Mouse (Mus musculus): ENCODE data around the gene Asb5. TPM values are rescaled to one million over a fixed set of nuclear protein-coding genes. Genes with fewer than 3 reads are reported as not detected.

Asb5 gene
- 0.12 and 0.18 TPM in 2 replicates for polyA plus RNA-seq (2012; rRNA removed)
- polyA plus RNA-seq (2014; fragmentation: Nextera tagmentation; extraction: Ambion mirVana) = 1.2 and 1.3 TPM in 2 replicates

GRCm38 (mm10) chr8:54529382-54530296, at the start of gene Asb5, which contains the start of gene Spcs3:
Gene Asb5, plus strand, starts transcription at chr8:54529580.
Gene Spcs3, minus strand, starts transcription at chr8:54529998.
- WGBS (ENCODE audit: insufficient replicate concordance) = under 1% methylated on average over 88 of the region's 89 CpGs
- no peaks in the 10 kb centered on the region for H3K36me3 ChIP-seq (replicated peaks; ENCODE audit: control insufficient read depth, insufficient read depth, low read depth)
- peak within 1 kb of the TSS; percentile 93 for H3K4me2 ChIP-seq (ENCODE audit: low read depth)
- no peaks in the 10 kb centered on the region for H3K27me3 ChIP-seq (ENCODE audit: control insufficient read depth, insufficient read depth, low read length)
- H3K4me1 ChIP-seq (replicated peaks; ENCODE audit: control insufficient read depth in 2 of 2, insufficient read depth in 2 of 2, low read length in 1 of 2) = peaks cover 8 to 19% of the 10 kb centered on the region in 2 experiments
- H3K27ac ChIP-seq = peak within 1 kb of the TSS; percentile 42
- DNase-seq (ENCODE audit: low read depth in 3 of 3, low spot score in 3 of 3) (peak; percentile 87 to 89 (median 88)), ATAC-seq (ENCODE audit: insufficient read depth) (peak; percentile 94)
- TF ChIP-seq EP300 (IDR thresholded peaks at IDR 0.05; ENCODE audit: low read depth) = no peak
- H3K9ac ChIP-seq (replicated peaks) = peak within 1 kb of the TSS; percentile 91
- H3K9me3 ChIP-seq (ENCODE audit: control insufficient read depth, low read length) = no peaks in the 10 kb centered on the region
- H3K4me3 ChIP-seq (ENCODE audit: insufficient read depth in 1 of 2, low read depth in 2 of 2, low read length in 2 of 2) = peak within 1 kb of the TSS; percentile 94 to 95

GRCm38 (mm10) chr8:54486555-54487273, 42.7 kb upstream of the Asb5 start:
- TF ChIP-seq EP300 (IDR thresholded peaks at IDR 0.05; ENCODE audit: low read depth) = no peak
- no peak for TF ChIP-seq CTCF (IDR thresholded peaks at IDR 0.05; ENCODE audit: low read depth)
- no peaks in the 10 kb centered on the region for H3K9me3 ChIP-seq (ENCODE audit: control insufficient read depth, low read length)
- no peaks in the 10 kb centered on the region for H3K27me3 ChIP-seq (ENCODE audit: control insufficient read depth, insufficient read depth, low read length)
- no peaks in the 10 kb centered on the region for H3K4me1 ChIP-seq (replicated peaks; ENCODE audit: control insufficient read depth in 2 of 2, insufficient read depth in 2 of 2, low read length in 1 of 2)
- no peak overlapping the region for H3K4me3 ChIP-seq (ENCODE audit: insufficient read depth in 1 of 2, low read depth in 2 of 2, low read length in 2 of 2)
- ATAC-seq (ENCODE audit: insufficient read depth) (no peak), DNase-seq (ENCODE audit: low read depth in 3 of 3, low spot score in 3 of 3) (no peak)
- WGBS (ENCODE audit: insufficient replicate concordance) = 12% methylated on average over 19 of the region's 19 CpGs
- peak overlapping the region; percentile 15; the same call in 1 of the 2 replicates for H3K4me2 ChIP-seq (ENCODE audit: low read depth)
- no peaks in the 10 kb centered on the region for H3K36me3 ChIP-seq (replicated peaks; ENCODE audit: control insufficient read depth, insufficient read depth, low read depth)
- no peak overlapping the region for H3K27ac ChIP-seq
- H3K9ac ChIP-seq (replicated peaks) = no peak overlapping the region

GRCm38 (mm10) chr8:54488437-54488836, 40.9 kb upstream of the Asb5 start:
- no peaks in the 10 kb centered on the region for H3K4me1 ChIP-seq (replicated peaks; ENCODE audit: control insufficient read depth in 2 of 2, insufficient read depth in 2 of 2, low read length in 1 of 2)
- no peak overlapping the region for H3K4me2 ChIP-seq (ENCODE audit: low read depth)
- no peak overlapping the region for H3K27ac ChIP-seq
- H3K36me3 ChIP-seq (replicated peaks; ENCODE audit: control insufficient read depth, insufficient read depth, low read depth) = no peaks in the 10 kb centered on the region
- WGBS (ENCODE audit: insufficient replicate concordance) = 59% methylated on average over 4 of the region's 4 CpGs
- TF ChIP-seq EP300 (IDR thresholded peaks at IDR 0.05; ENCODE audit: low read depth) = no peak
- TF ChIP-seq CTCF (IDR thresholded peaks at IDR 0.05; ENCODE audit: low read depth) = no peak
- no peak for DNase-seq (ENCODE audit: low read depth in 3 of 3, low spot score in 3 of 3)
- no peak overlapping the region for H3K4me3 ChIP-seq (ENCODE audit: insufficient read depth in 1 of 2, low read depth in 2 of 2, low read length in 2 of 2)
- H3K27me3 ChIP-seq (ENCODE audit: control insufficient read depth, insufficient read depth, low read length) = no peaks in the 10 kb centered on the region
- H3K9me3 ChIP-seq (ENCODE audit: control insufficient read depth, low read length) = no peaks in the 10 kb centered on the region
- ATAC-seq (ENCODE audit: insufficient read depth) = no peak
- H3K9ac ChIP-seq (replicated peaks) = no peak overlapping the region

- H3K27me3 ChIP-seq (ENCODE audit: control insufficient read depth, insufficient read depth, low read length) = no peaks in the 10 kb centered on the region
- H3K27ac ChIP-seq = no peak overlapping the region
- TF ChIP-seq EP300 (IDR thresholded peaks at IDR 0.05; ENCODE audit: low read depth) (no peak), CTCF (IDR thresholded peaks at IDR 0.05; ENCODE audit: low read depth) (peak; percentile 55; the same call in 1 of the 2 replicates)
- no peaks in the 10 kb centered on the region for H3K36me3 ChIP-seq (replicated peaks; ENCODE audit: control insufficient read depth, insufficient read depth, low read depth)
- no peak overlapping the region for H3K9ac ChIP-seq (replicated peaks)
- peak in 1 of 3 experiments; percentile 32 for DNase-seq (ENCODE audit: low read depth in 3 of 3, low spot score in 3 of 3)
- WGBS (ENCODE audit: insufficient replicate concordance) = 17% methylated on average over 6 of the region's 6 CpGs
- ATAC-seq (ENCODE audit: insufficient read depth) = no peak
- no peak overlapping the region for H3K4me2 ChIP-seq (ENCODE audit: low read depth)
- H3K9me3 ChIP-seq (ENCODE audit: control insufficient read depth, low read length) = no peaks in the 10 kb centered on the region
- no peak overlapping the region for H3K4me3 ChIP-seq (ENCODE audit: insufficient read depth in 1 of 2, low read depth in 2 of 2, low read length in 2 of 2)
- no peaks in the 10 kb centered on the region for H3K4me1 ChIP-seq (replicated peaks; ENCODE audit: control insufficient read depth in 2 of 2, insufficient read depth in 2 of 2, low read length in 1 of 2)
Measured at GRCm38 (mm10) chr8:54491057-54491690, 38.2 kb upstream of the Asb5 start.

All from liver, embryonic 14.5 days (tissue).